Mouse (Mus musculus) forebrain, embryonic 14.5 days (tissue): Measurements from ENCODE around the gene Cog3. TPM values are rescaled to one million over a fixed set of nuclear protein-coding genes. Genes with fewer than 3 reads are reported as not detected.

Experiments
- ATAC-seq: fragments of 200-750 bp; cut with Nextera tagmentation; 2 replicates; pipeline ENCODE4 v1.8.0; 2017; ENCODE audit warnings: mild to moderate bottlenecking, moderate library complexity
- DNase-seq: peaks from one replicate; pipeline ENCODE4 v3.0.0-alpha.2; 2015; ENCODE audit warnings: low spot score
- H3K27ac ChIP-seq: fragments of 300-500 bp; sonication (generic); 2 replicates; pipeline ENCODE4 v1.5.1; 2014; ENCODE audit warnings: low read depth, mild to moderate bottlenecking, control low read depth, low read length, moderate library complexity
- H3K27me3 ChIP-seq: fragments of 300-500 bp; sonication (generic); replicated peaks from 2 replicates; pipeline ENCODE4 v1.6.1; 2014; ENCODE audit warnings: low read length, control low read depth, mixed read lengths; ENCODE audit not compliant: control insufficient read depth, insufficient read depth
- H3K36me3 ChIP-seq: fragments of 300-500 bp; sonication (generic); 2 replicates; pipeline ENCODE4 v1.6.1; 2014; ENCODE audit warnings: low read length, control low read depth; ENCODE audit not compliant: control insufficient read depth, insufficient read depth
- H3K4me1 ChIP-seq: fragments of 300-500 bp; sonication (generic); 2 replicates; pipeline ENCODE4 v1.6.1; 2014; ENCODE audit warnings: antibody characterized with exemption, low read length, control low read depth; ENCODE audit not compliant: control insufficient read depth, insufficient read depth
- H3K4me2 ChIP-seq: fragments of 300-500 bp; sonication (generic); 2 replicates; pipeline ENCODE4 v1.6.1; 2014; ENCODE audit warnings: mild to moderate bottlenecking, control low read depth, low read length
- H3K4me3 ChIP-seq: fragments of 300-500 bp; sonication (generic); 2 replicates; pipeline ENCODE4 v1.5.1; 2014; ENCODE audit warnings: low read depth, low read length, control low read depth
- H3K9ac ChIP-seq: fragments of 300-500 bp; sonication (generic); 2 replicates; pipeline ENCODE4 v1.6.1; 2014; ENCODE audit warnings: mild to moderate bottlenecking, low read length, control low read depth, moderate library complexity
- H3K9me3 ChIP-seq: fragments of 300-500 bp; sonication (generic); replicated peaks from 2 replicates; pipeline ENCODE4 v1.6.1; 2016; ENCODE audit warnings: low read length, control low read depth, mixed read lengths; ENCODE audit not compliant: control insufficient read depth
- WGBS: fragments of 180-500 bp; shearing (Covaris S2); extraction: QIAGEN DNeasy Blood & Tissue Kit; methylation state at CpG from one replicate; pipeline ENCODE4 v1.1.7; 2014; 5-methylcytosine and 5-hydroxymethylcytosine counted together
- polyA plus RNA-seq: library from polyadenylated mRNA; unstranded; fragments of >200 nt; fragmentation: Nextera tagmentation; extraction: Ambion mirVana; gene quantifications from 2 replicates; pipeline ENCODE4 v1.2.1, GENCODE M21; 2014

The Cog3 gene
- polyA plus RNA-seq, 1 experiment from 2014 or later = 22.5 TPM

- Histone ChIP-seq H3K9me3 (no peaks in the 10 kb centered on the region), H3K4me2 (no peak overlapping the region), H3K9ac (no peak overlapping the region), H3K4me3 (no peak overlapping the region), H3K27me3 (no peaks in the 10 kb centered on the region), H3K36me3 (peaks cover 76% of the 10 kb centered on the region), H3K27ac (no peak overlapping the region), H3K4me1 (no peaks in the 10 kb centered on the region)
- WGBS = 94% methylated on average over 2 of the region's 2 CpGs
- ATAC-seq = no peak
- no peak for DNase-seq
Measured at GRCm38 (mm10) chr14:75722816-75723215, 31.5 kb downstream of the Cog3 start.

GRCm38 (mm10) chr14:75721977-75722563 is 32.2 kb downstream of the Cog3 start:
- Histone ChIP-seq H3K4me3 (no peak overlapping the region), H3K9me3 (no peaks in the 10 kb centered on the region), H3K27ac (no peak overlapping the region), H3K36me3 (peaks cover 74% of the 10 kb centered on the region), H3K27me3 (no peaks in the 10 kb centered on the region), H3K9ac (no peak overlapping the region), H3K4me1 (no peaks in the 10 kb centered on the region), H3K4me2 (no peak overlapping the region)
- 59% methylated on average over 12 of the region's 12 CpGs for WGBS
- DNase-seq (peak; percentile 93), ATAC-seq (peak; percentile 71)

- no peaks in the 10 kb centered on the region for H3K9me3 ChIP-seq
- H3K27ac ChIP-seq = no peak overlapping the region
- H3K4me3 ChIP-seq = no peak overlapping the region
- ATAC-seq = no peak
- 92% methylated on average over 5 of the region's 5 CpGs for WGBS
- H3K27me3 ChIP-seq = no peaks in the 10 kb centered on the region
- no peak overlapping the region for H3K9ac ChIP-seq
- DNase-seq = no peak
- no peak overlapping the region for H3K4me2 ChIP-seq
- H3K4me1 ChIP-seq = no peaks in the 10 kb centered on the region
- peaks cover 76% of the 10 kb centered on the region for H3K36me3 ChIP-seq
Measured at GRCm38 (mm10) chr14:75720121-75720520, 34.2 kb downstream of the Cog3 start.

- H3K4me2 ChIP-seq = no peak overlapping the region
- H3K27ac ChIP-seq = no peak overlapping the region
- H3K9ac ChIP-seq = no peak overlapping the region
- ATAC-seq (no peak), DNase-seq (no peak)
- no peaks in the 10 kb centered on the region for H3K27me3 ChIP-seq
- H3K4me1 ChIP-seq = no peaks in the 10 kb centered on the region
- H3K9me3 ChIP-seq = no peaks in the 10 kb centered on the region
- H3K36me3 ChIP-seq = peaks cover 87% of the 10 kb centered on the region
- 93% methylated on average over 4 of the region's 4 CpGs for WGBS
- no peak overlapping the region for H3K4me3 ChIP-seq
Measured at GRCm38 (mm10) chr14:75716410-75716809, 37.9 kb downstream of the Cog3 start.

- Histone ChIP-seq H3K27ac (no peak overlapping the region), H3K9ac (no peak overlapping the region), H3K27me3 (no peaks in the 10 kb centered on the region), H3K36me3 (peaks cover 80% of the 10 kb centered on the region), H3K4me1 (no peaks in the 10 kb centered on the region), H3K9me3 (no peaks in the 10 kb centered on the region), H3K4me3 (no peak overlapping the region), H3K4me2 (no peak overlapping the region)
- WGBS = 69% methylated on average over 4 of the region's 4 CpGs
- no peak for ATAC-seq
- DNase-seq = peak; percentile 62
Measured at GRCm38 (mm10) chr14:75713661-75714060, 40.7 kb downstream of the Cog3 start.

GRCm38 (mm10) chr14:75712687-75713086 is 41.6 kb downstream of the Cog3 start:
- ATAC-seq (no peak), DNase-seq (peak; percentile 22)
- Histone ChIP-seq H3K27me3 (no peaks in the 10 kb centered on the region), H3K36me3 (peaks cover 73% of the 10 kb centered on the region), H3K9me3 (no peaks in the 10 kb centered on the region), H3K4me3 (no peak overlapping the region), H3K4me1 (no peaks in the 10 kb centered on the region), H3K27ac (no peak overlapping the region), H3K4me2 (no peak overlapping the region), H3K9ac (no peak overlapping the region)
- 85% methylated on average over 5 of the region's 5 CpGs for WGBS

- Histone ChIP-seq H3K9me3 (no peaks in the 10 kb centered on the region), H3K4me1 (no peaks in the 10 kb centered on the region), H3K27me3 (no peaks in the 10 kb centered on the region), H3K36me3 (peaks cover 72% of the 10 kb centered on the region), H3K4me2 (no peak overlapping the region), H3K27ac (no peak overlapping the region), H3K4me3 (no peak overlapping the region), H3K9ac (no peak overlapping the region)
- DNase-seq (no peak), ATAC-seq (no peak)
- 97% methylated on average over 3 of the region's 3 CpGs for WGBS
Measured at GRCm38 (mm10) chr14:75711731-75712130, 42.6 kb downstream of the Cog3 start.

GRCm38 (mm10) chr14:75708986-75709385 is 45.3 kb downstream of the Cog3 start:
- Histone ChIP-seq H3K27ac (no peak overlapping the region), H3K4me2 (no peak overlapping the region), H3K4me3 (no peak overlapping the region), H3K36me3 (peaks cover 64% of the 10 kb centered on the region), H3K9me3 (no peaks in the 10 kb centered on the region), H3K27me3 (no peaks in the 10 kb centered on the region), H3K9ac (no peak overlapping the region), H3K4me1 (no peaks in the 10 kb centered on the region)
- ATAC-seq (no peak), DNase-seq (no peak)
- 93% methylated on average over 1 of the region's 1 CpGs for WGBS

- peaks cover 68% of the 10 kb centered on the region for H3K36me3 ChIP-seq
- ATAC-seq = no peak
Measured at GRCm38 (mm10) chr14:75707771-75708170, 46.5 kb downstream of the Cog3 start.

More at GRCm38 (mm10) chr14:75707771-75708170, 46.5 kb downstream of the Cog3 start:
- no peak overlapping the region for H3K4me2 ChIP-seq
- 43% methylated on average over 7 of the region's 7 CpGs for WGBS
- DNase-seq = no peak
- no peaks in the 10 kb centered on the region for H3K9me3 ChIP-seq
- no peak overlapping the region for H3K9ac ChIP-seq
- no peak overlapping the region for H3K27ac ChIP-seq
- no peaks in the 10 kb centered on the region for H3K27me3 ChIP-seq
- no peaks in the 10 kb centered on the region for H3K4me1 ChIP-seq
- H3K4me3 ChIP-seq = no peak overlapping the region
